Mouse (Mus musculus) kidney, adult 2 months (tissue): ENCODE data around the gene Gli2.

Experiments
- CTCF ChIP-seq: fragments of 200-500 bp; conservative IDR thresholded peaks from 2 replicates; pipeline ENCODE4 v1.5.1; 2011; ENCODE audit warnings: low read depth, mild to moderate bottlenecking, control low read depth, low read length, moderate library complexity, mixed read lengths; ENCODE audit not compliant: insufficient read depth, insufficient read length
- POLR2A ChIP-seq: fragments of 200-500 bp; IDR thresholded peaks from one replicate; pipeline ENCODE4 v1.6.1; 2011; ENCODE audit warnings: low read depth, low read length, control low read depth

DNA sequence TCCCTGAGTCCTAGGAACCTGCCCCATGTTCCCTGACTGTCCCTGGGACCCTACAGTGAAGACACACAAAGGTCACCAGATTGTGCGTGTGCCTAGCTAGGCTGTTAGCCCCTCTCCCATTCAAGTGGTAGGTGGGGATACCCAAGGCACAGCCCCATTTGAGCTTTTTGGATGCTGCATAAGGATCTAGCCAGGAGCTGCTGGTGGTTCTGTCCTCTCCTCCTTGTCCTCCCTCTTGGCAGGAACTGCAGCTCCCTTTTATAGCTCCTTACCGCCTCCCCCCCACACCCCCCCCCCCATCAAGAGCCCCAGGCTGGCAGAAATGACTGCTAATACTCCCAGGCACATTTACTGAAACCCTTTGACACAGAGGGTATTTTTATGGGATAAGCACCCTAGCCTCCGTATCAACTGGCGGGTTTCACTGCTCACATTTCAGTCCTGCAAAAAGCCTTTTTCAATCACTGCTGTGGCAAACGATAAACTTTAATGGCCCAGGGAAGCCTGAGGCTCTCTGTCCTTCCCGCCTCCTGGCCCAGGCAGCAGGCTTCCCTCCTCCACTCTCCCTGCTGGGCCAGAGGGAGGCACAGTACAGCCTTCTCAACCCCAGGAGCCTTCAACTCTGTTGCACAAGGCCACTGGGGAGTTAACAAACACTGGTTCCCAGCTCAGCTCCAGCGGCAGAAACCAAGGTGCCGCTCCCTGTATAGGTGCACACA lies 151.4 kb downstream of the Gli2 start:
- TF ChIP-seq CTCF (no peak), POLR2A (no peak)
